Mouse (Mus musculus): ENCODE measurements at regions not wholly inside any gene's neighbourhood (a gene's known extent, or its start where the extent isn't known, plus 50 kb on each side); places are given as distances from the start of the nearest gene placed in this dataset.
A peak's percentile ranks its signal among the peaks of the same experiment; 100 is the strongest.

DNA sequence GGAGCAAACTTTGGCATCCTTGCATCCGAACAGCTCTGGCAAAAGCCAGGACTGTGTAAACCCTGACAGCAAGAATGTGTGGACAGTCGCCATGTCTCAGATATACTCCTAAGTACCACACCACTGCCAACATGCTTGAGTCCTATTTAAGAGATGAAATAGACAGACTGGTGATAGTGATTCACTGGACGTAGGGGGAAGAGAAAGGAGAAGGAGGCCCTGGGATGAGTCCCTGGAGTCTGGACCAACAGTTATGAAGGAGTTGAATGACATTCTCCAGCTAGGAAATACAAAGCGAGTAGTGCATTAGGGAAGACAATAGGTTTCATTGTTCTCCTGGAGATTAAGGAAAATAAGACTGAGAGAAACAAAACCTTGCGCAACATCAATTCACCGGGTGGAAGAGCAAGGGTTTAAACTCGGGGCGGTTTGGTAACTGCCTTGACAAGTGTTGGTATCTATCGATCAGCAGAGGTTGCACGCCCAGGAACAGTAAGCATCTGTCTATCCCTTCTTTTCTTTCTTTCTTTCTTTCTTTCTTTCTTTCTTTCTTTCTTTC, 54.3 kb upstream of the Nrbf2 start:
- no peak for DNase-seq (ENCODE audit: low read depth)

DNA sequence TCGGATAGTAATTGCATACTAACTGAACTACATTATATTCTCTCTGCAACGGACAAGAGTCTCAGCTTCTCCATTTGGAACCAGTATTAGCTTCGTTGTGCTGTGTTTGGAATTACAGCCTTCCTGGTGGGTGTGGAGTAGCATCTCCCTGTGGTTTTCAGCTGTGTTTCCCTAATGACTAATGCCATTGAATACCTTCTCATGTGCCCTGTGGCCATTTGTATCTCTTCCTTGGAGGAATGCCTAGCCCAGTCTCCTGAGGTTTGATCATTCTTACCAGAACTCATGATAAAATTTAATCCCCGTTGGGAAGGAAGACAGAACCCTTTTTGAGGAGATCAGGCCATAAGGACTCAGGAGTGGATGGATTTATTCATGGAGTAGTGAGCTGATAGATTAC, 59.6 kb upstream of the Nrbf2 start:
- DNase-seq (ENCODE audit: low read depth), result no peak

DNA sequence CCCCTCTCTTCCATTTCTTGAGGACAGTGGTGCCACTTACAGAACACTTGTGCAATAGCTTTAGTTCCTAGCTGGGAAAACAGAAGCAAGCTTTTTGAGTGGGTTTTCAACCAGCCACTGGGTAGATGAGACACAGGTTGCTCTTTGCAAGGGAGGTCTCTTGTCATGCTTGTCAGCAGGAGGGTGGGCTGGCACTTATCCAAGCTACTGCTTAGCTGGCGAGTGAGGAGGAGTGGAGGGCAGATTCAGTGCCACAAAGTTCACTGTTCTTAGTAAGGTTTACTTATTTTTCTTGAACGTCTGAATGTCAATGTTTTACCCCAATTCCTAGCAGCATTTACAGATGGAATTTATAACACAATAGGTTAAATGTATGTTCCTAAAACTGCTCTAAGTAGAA, 65.9 kb upstream of the Nrbf2 start:
- no peak for DNase-seq (ENCODE audit: low read depth)

DNA sequence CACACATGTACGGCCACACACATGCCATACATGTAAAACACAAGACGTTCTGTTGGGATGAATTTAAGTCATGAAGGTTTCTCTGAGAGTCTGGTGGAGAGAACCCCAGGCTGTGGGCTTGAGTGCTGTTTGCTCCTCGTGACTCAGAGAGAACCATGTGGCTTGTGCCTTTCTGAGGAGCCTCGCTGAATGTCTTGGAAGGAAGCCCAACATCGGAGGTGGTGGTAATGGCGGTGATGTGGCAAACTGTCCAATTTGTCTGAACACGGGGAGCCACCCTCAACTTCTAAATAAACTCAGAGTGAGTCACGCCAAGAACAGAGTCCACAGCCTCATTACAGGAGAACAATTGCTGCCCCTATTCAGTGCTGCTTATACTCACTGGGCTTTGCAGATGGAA, 75.7 kb upstream of the Nrbf2 start:
- peak; percentile 78 for DNase-seq (ENCODE audit: low read depth)

DNA sequence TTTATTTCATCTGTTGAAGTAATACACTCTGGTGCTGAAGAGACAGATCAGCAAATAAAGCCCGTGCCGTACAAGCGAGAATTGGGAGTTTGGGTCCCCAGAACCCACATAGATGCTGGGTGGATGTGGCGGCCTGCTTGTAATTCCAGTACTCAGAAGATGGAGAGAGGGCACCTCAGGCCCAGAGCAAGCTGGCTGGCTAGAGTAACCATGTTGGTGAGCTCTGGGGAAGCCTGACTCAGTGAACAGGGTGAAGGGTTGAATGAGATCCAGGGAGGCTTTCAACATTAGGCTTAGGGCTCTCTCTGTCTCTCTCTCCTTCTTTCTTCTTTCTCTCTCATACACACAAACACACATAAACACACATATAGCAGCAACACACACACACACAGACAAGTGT, 76.2 kb upstream of the Nrbf2 start:
- DNase-seq (ENCODE audit: low read depth), result no peak

DNA sequence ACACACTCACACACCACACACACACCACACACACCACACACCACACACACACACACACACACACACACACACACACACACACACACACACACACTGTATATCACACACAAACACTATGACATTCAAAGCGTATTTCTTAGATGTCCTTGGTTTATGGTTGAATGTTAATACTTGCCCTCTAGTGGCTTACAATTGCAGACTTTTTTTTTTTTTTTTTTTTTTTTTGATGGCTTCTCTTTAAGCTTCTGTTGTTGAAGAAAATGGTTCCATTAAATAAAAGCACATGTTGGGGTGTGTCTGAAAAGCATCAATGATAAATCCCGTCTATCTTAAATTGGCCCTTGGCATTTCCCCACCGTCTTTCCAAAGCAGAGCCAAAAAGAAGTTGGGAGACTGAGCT, 79.5 kb upstream of the Nrbf2 start:
- no peak for DNase-seq (ENCODE audit: low read depth)

DNA sequence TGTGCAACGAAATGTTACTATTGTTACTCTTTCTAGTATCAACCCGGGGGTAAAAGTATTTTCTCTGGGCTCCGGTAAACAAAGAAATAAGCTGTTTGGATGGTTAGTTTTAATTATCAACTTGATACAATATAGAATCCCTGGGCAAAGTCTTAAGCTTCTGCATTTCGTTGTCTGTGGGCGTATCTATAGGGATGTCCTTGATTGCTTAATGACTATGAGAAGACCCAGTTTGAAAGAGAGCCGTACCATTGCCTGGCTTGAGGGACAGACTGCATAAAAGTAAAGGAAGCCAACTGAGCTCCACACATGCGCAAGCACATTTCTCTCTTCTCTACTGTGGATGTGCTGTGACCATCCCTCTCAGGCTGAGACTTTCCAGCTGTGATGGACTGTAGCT, 80.1 kb upstream of the Nrbf2 start:
- no peak for DNase-seq (ENCODE audit: low read depth)

GRCm38 (mm10) chr10:67372569-67373161, 87.6 kb upstream of the Nrbf2 start:
- DNase-seq (ENCODE audit: low read depth), result no peak

DNA sequence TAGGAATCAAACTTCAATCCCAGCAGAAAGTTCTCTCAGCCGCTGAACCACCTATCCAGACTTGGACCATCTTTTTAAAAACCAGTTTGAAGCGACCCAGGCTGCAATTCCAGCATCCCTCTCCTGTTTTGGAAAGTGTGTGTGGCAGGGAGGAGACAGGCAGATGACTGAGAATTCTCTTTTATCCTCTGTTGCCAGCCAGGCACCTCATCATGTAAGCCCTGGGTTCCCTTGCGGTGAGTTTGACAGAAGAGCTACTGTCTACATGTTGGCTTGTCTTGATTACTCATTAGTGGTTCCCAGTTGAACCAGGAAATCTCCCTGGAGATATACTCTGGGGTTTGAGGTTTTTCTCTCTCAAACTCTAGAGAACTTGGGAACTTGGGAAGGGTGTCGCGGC, 91.5 kb upstream of the Nrbf2 start:
- no peak for DNase-seq (ENCODE audit: low read depth)

- peak; percentile 47 for DNase-seq (ENCODE audit: low read depth)
Observed at GRCm38 (mm10) chr10:67377643-67378223, 92.6 kb upstream of the Nrbf2 start.

- DNase-seq (ENCODE audit: low read depth), result no peak
Observed at GRCm38 (mm10) chr10:67380174-67380573, 95.1 kb upstream of the Nrbf2 start.

DNA sequence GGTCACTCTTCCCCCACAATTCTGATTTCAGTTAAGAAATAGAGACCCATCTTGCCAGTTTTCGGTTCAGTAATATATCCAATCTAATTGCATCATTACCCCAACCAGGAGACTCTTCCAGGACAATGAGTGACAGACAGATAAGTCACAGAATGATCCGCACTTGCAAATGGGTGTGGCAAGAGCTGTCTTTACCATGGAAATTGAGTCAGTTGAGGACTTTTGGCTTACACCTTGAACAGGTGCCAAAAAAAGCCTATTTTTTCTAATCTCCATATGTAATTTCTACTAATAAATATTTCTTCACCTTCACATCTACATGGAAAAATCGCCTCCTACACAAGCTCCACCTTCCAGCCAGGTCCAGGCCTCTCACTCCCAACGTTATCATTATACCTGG, 98.2 kb upstream of the Nrbf2 start:
- DNase-seq (ENCODE audit: low read depth), result no peak

GRCm38 (mm10) chr10:67383802-67384567, 98.9 kb upstream of the Nrbf2 start:
- no peak for DNase-seq (ENCODE audit: low read depth)

- DNase-seq (ENCODE audit: low read depth), result no peak
Observed at GRCm38 (mm10) chr10:67384568-67384958, 99.5 kb upstream of the Nrbf2 start.

DNA sequence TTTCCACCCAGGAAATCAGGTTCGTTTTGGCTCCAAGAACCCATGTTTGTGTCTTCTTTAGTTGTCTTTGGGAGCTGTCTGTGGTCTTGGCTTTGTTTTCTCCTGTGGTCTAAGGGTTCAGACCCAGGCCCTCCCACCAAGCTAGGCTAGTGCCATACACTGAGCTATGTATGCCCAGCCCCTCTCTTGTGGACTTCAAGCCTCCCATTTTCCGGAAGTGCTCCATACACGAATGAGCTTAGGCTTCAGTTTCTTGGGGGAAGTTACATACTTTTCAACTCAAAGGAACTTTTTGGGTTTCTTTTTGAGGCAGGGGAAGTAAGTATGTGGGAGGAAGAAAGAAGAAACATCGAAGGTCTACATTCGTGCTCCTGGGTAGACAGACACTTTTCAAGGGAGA, 100.9 kb upstream of the Nrbf2 start:
- no peak for DNase-seq (ENCODE audit: low read depth)

GRCm38 (mm10) chr10:67388755-67389154, 103.7 kb upstream of the Nrbf2 start:
- no peak for DNase-seq (ENCODE audit: low read depth)

DNA sequence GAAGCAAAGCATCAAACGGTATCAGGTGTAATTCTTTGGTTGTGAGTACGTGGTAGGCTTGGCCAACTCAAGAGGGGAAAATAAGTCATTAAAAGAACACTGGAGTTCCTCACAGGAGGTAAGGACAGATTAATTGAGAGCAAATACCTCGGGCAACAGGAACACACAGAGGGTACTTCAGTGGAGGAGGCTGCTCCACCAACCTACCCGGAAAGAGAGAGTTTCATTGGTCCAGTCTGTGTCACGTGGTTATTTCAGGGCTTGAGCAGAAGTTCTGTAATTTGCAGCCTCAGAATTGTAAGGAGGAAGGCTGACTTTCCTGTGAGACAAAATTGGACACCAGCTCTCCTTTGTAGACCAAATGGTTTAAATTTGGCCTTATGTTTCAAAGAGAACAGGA, 115.3 kb upstream of the Nrbf2 start:
- no peak for DNase-seq (ENCODE audit: low read depth)

DNA sequence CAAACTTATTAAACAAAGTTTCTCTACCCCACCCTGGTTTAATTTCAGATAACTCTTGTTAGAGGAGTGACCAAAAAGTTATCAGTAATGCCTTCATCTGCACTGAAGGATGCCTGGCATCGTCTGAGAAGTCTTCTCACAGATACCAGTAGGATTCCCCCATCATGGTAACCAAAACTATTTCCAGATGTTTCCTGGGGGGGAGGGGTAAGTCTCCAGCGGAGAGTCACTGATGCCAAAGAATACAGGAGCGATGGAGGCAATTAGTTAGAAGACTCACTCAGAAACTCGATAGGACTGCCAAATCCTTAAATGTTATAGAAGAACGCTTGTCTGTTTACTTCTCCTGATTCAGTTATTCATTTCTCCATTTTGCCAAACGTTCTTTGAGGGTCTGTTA, 116.3 kb upstream of the Nrbf2 start:
- no peak for DNase-seq (ENCODE audit: low read depth)

GRCm38 (mm10) chr10:67417529-67417928, 117.7 kb upstream of the Egr2 start:
- DNase-seq (ENCODE audit: low read depth), result no peak

GRCm38 (mm10) chr10:67420761-67421160, 114.5 kb upstream of the Egr2 start:
- no peak for DNase-seq (ENCODE audit: low read depth)

- DNase-seq (ENCODE audit: low read depth), result no peak
Observed at GRCm38 (mm10) chr10:67425407-67425806, 109.9 kb upstream of the Egr2 start.

DNA sequence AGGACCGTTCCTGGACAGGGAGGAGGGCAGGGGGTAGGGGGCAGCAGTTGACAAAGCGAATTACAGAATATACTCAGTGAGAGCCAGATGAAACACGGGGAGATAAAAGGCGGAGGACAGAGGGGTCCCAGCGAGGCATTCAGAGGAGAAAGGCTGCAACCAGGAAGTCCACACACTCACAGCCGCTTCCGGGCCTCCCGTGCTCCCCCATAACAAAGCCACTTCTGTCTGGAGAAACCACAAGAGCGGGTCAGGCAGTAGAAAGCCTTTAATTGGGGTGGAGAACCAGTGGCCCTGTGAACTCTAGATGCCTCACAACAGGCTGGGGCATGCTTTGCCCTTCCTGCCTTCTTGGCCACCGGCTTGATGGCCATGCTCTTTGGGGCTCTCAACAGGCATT, 108.1 kb upstream of the Egr2 start:
- no peak for DNase-seq (ENCODE audit: low read depth)

DNA sequence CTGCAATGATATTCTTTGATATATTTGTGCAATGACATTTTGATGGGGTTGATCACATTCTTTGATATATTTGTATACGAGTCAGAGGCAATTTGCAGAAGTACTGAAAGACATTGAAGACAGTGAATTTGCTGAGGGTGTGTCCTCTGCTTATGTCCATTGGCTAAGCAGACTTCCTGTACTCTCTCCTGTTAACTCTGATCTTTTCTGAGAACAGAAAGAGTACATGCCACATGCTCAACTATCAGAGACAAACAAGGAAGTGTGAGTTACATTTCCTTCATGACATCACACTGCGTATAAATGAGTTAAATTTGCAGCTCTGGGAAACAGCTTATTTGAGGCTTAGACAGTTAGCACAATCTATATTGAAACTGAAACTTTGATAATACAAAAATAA, 104.5 kb upstream of the Egr2 start:
- DNase-seq (ENCODE audit: low read depth), result no peak
